Mouse (Mus musculus) brown adipose tissue, adult 24 weeks (tissue): ENCODE results near the gene Dcp1a. TPM values are rescaled to one million over a fixed set of nuclear protein-coding genes. Genes with fewer than 3 reads are reported as not detected.

ENCODE experiments used
- H3K27ac ChIP-seq: fragments of 200-500 bp; replicated peaks from 2 replicates; pipeline ENCODE4 v1.5.1; 2012; ENCODE audit warnings: low read depth, mild to moderate bottlenecking, low read length
- H3K4me1 ChIP-seq: fragments of 200-500 bp; 2 replicates; pipeline ENCODE4 v1.6.1; 2012; ENCODE audit warnings: low read length, mixed read lengths; ENCODE audit not compliant: control insufficient read depth, insufficient read depth, insufficient read length
- H3K4me3 ChIP-seq: fragments of 200-500 bp; 2 replicates; pipeline ENCODE4 v1.5.1; 2012; ENCODE audit warnings: low read depth, mild to moderate bottlenecking, low read length, moderate library complexity; ENCODE audit not compliant: insufficient read depth
- polyA plus RNA-seq: library from polyadenylated mRNA; stranded (reverse); fragments of >200 nt; gene quantifications from 2 replicates; pipeline ENCODE4 v1.2.4, GENCODE M21; 2012; ENCODE audit not compliant: missing spikeins, insufficient read depth, insufficient read length

Dcp1a gene
- polyA plus RNA-seq, 1 experiment: 8.3 TPM

- Histone ChIP-seq H3K27ac (no peak overlapping the region), H3K4me1 (peaks cover 7% of the 10 kb centered on the region), H3K4me3 (no peak overlapping the region)
Observed at GRCm38 (mm10) chr14:30561470-30562187, 82.3 kb downstream of the Dcp1a start.

DNA sequence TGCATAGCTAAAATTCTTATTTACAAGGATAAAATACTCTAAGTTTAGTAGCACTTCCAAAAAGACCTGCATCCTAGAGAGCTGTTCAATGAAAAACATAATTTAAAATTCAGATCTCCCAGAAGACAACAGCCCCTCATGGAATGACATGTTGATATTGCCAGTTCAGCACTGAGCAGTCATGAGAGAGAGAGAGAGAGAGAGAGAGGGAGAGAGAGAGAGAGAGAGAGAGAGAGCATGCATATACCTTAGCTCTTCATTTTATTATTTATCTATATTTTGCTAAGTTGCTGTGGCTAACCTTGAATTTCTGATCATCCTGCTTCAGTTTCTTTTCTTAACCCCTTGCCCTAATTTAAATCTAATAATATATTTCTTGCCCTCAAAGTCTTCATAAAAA is 83.0 kb downstream of the Dcp1a start:
- Histone ChIP-seq H3K4me3 (no peak overlapping the region), H3K27ac (no peak overlapping the region), H3K4me1 (peaks cover 5% of the 10 kb centered on the region)

GRCm38 (mm10) chr14:30564451-30564850 is 85.1 kb downstream of the Dcp1a start:
- Histone ChIP-seq H3K4me1 (no peaks in the 10 kb centered on the region), H3K4me3 (no peak overlapping the region), H3K27ac (peak overlapping the region; percentile 38; the same call in 1 of the 2 replicates)

GRCm38 (mm10) chr14:30566317-30566716 is 87.0 kb downstream of the Dcp1a start:
- Histone ChIP-seq H3K27ac (no peak overlapping the region), H3K4me3 (no peak overlapping the region), H3K4me1 (no peaks in the 10 kb centered on the region)

- H3K4me3 ChIP-seq: no peak overlapping the region
- H3K27ac ChIP-seq: no peak overlapping the region
- H3K4me1 ChIP-seq: no peaks in the 10 kb centered on the region
Observed at GRCm38 (mm10) chr14:30568016-30568415, 88.7 kb downstream of the Dcp1a start.

- H3K4me3 ChIP-seq: no peak overlapping the region
- H3K4me1 ChIP-seq: no peaks in the 10 kb centered on the region
- no peak overlapping the region for H3K27ac ChIP-seq
Observed at GRCm38 (mm10) chr14:30570303-30570702, 91.0 kb downstream of the Dcp1a start.

GRCm38 (mm10) chr14:30572253-30572652 is 92.9 kb downstream of the Dcp1a start:
- Histone ChIP-seq H3K27ac (no peak overlapping the region), H3K4me1 (no peaks in the 10 kb centered on the region)

GRCm38 (mm10) chr14:30573235-30573634 is 93.9 kb downstream of the Dcp1a start:
- Histone ChIP-seq H3K4me3 (no peak overlapping the region), H3K27ac (no peak overlapping the region), H3K4me1 (no peaks in the 10 kb centered on the region)

More at GRCm38 (mm10) chr14:30572253-30572652, 92.9 kb downstream of the Dcp1a start:
- H3K4me3 ChIP-seq: no peak overlapping the region

GRCm38 (mm10) chr14:30573983-30574584 is 94.7 kb downstream of the Dcp1a start:
- no peaks in the 10 kb centered on the region; the same call in 1 of the 2 replicates for H3K4me1 ChIP-seq
- H3K27ac ChIP-seq: no peak overlapping the region
- H3K4me3 ChIP-seq: no peak overlapping the region

DNA sequence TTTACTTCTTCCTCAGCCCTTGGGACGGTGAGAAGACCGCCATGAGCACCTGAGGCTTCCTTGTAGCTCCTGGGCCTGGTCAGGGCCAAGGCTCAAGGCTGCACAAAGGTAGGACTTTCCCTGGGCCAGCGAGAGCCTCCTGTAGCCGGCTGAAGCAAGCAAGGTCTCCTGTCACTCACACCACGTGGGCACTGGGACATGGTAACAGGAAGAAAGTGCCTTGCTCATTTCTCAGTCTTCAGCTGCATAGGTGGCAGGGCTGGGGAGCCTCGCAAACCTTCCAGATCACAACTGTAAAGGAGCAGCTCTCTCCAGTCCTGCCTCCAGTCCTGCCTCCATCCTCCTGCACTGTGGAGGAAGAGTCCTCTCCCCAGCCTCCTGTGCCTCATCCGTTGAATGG is 96.5 kb downstream of the Dcp1a start:
- Histone ChIP-seq H3K27ac (no peak overlapping the region), H3K4me3 (no peak overlapping the region), H3K4me1 (no peaks in the 10 kb centered on the region; the same call in 1 of the 2 replicates)

GRCm38 (mm10) chr14:30576260-30576659 is 96.9 kb downstream of the Dcp1a start:
- Histone ChIP-seq H3K4me1 (no peaks in the 10 kb centered on the region; the same call in 1 of the 2 replicates), H3K4me3 (no peak overlapping the region), H3K27ac (no peak overlapping the region)

Other genes starting within 250 kb of the Dcp1a start
- gene Cacna1d, start 11.9 kb downstream of the Dcp1a start, polyA plus RNA-seq: not detected in 2 replicates
- 6,666 and 7,122 TPM in 2 replicates for gene Tkt, start 68.8 kb downstream of the Dcp1a start, polyA plus RNA-seq
- gene Prkcd, start 146.7 kb downstream of the Dcp1a start, polyA plus RNA-seq: 7.1 and 8.4 TPM in 2 replicates
- gene Rft1, start 174.8 kb downstream of the Dcp1a start, polyA plus RNA-seq: 12.6 and 15.1 TPM in 2 replicates
- 8.2 and 8.3 TPM in 2 replicates for gene Sfmbt1, start 235.3 kb downstream of the Dcp1a start, polyA plus RNA-seq